Mouse (Mus musculus) liver, embryonic 13.5 days (tissue): Measurements from ENCODE around the gene Aspm. TPM values are rescaled to one million over a fixed set of nuclear protein-coding genes. Genes with fewer than 3 reads are reported as not detected.

Experiments
- ATAC-seq: fragments of 200-750 bp; cut with Nextera tagmentation; 2 replicates; pipeline ENCODE4 v1.8.0; 2017; ENCODE audit warnings: low read depth, mild to moderate bottlenecking, moderate number of reproducible peaks, moderate library complexity
- DNase-seq: peaks from one replicate; pipeline ENCODE4 v3.0.0; 2022
- H3K27ac ChIP-seq: fragments of 300-500 bp; sonication (generic); 2 replicates; pipeline ENCODE4 v1.5.1; 2015; ENCODE audit warnings: moderate library complexity, mild to moderate bottlenecking, inconsistent platforms
- H3K27me3 ChIP-seq: fragments of 300-500 bp; sonication (generic); 2 replicates; pipeline ENCODE4 v1.6.1; 2015; ENCODE audit warnings: mild to moderate bottlenecking, inconsistent platforms
- H3K36me3 ChIP-seq: fragments of 300-500 bp; sonication (generic); 2 replicates; pipeline ENCODE4 v1.6.1; 2015; ENCODE audit warnings: mild to moderate bottlenecking, inconsistent platforms
- H3K4me1 ChIP-seq: fragments of 300-500 bp; sonication (generic); replicated peaks from 2 replicates; pipeline ENCODE4 v1.6.1; 2015; ENCODE audit warnings: inconsistent platforms
- H3K4me2 ChIP-seq: fragments of 300-500 bp; sonication (generic); 2 replicates; pipeline ENCODE4 v1.6.1; 2015; ENCODE audit warnings: inconsistent platforms, mild to moderate bottlenecking, moderate library complexity
- H3K4me3 ChIP-seq: fragments of 300-500 bp; sonication (generic); replicated peaks from 2 replicates; pipeline ENCODE4 v1.5.1; 2015; ENCODE audit warnings: mild to moderate bottlenecking, inconsistent platforms
- H3K9ac ChIP-seq: fragments of 300-500 bp; sonication (generic); 2 replicates; pipeline ENCODE4 v1.6.1; 2015; ENCODE audit warnings: mild to moderate bottlenecking, inconsistent platforms
- H3K9me3 ChIP-seq: fragments of 300-500 bp; sonication (generic); replicated peaks from 2 replicates; pipeline ENCODE4 v1.6.1; 2016; ENCODE audit warnings: inconsistent platforms
- WGBS: fragments of 180-500 bp; shearing (Covaris S2); methylation state at CpG from one replicate; pipeline ENCODE4 v1.1.7; 2015; ENCODE audit not compliant: insufficient replicate concordance; 5-methylcytosine and 5-hydroxymethylcytosine counted together
- polyA plus RNA-seq: library from polyadenylated mRNA; unstranded; fragments of >200 nt; fragmentation: Nextera tagmentation; extraction: Ambion mirVana; gene quantifications from 2 replicates; pipeline ENCODE4 v1.2.1, GENCODE M21; 2015

Gene Aspm
- polyA plus RNA-seq, 1 experiment from 2014 or later, result 8.9 TPM

DNA sequence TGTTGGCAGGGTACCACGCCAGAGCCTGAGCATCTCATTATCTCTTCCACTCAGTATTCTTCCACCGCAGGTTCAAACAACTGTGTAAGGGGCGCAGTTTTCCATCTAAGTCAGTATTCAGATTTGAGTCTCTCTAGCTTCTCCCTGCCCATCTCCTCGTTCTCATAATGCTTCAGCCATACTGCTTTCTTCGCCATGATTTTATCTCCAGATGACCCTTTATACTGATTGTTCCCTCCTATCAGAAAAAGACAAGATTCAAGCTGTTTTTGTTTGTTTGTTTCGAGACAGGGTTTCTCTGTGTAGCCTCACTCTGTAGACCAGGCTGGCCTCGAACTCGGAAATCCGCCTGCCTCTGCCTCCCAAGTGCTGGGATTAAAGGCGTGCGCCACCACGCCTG lies 60.0 kb downstream of the Aspm start:
- 77% methylated on average over 12 of the region's 12 CpGs for WGBS
- DNase-seq (no peak), ATAC-seq (no peak)
- Histone ChIP-seq H3K9ac (no peak overlapping the region), H3K9me3 (no peaks in the 10 kb centered on the region), H3K27ac (no peak overlapping the region), H3K4me2 (no peak overlapping the region), H3K4me3 (no peak overlapping the region), H3K4me1 (no peaks in the 10 kb centered on the region), H3K27me3 (no peaks in the 10 kb centered on the region), H3K36me3 (no peaks in the 10 kb centered on the region)

Other genes starting within 250 kb of the Aspm start
- not detected in 2 replicates for gene Crb1, start 77.7 kb upstream of the Aspm start, polyA plus RNA-seq
- 2.9 and 3.9 TPM in 2 replicates for gene Zbtb41, start 32.5 kb upstream of the Aspm start, polyA plus RNA-seq
- gene F13b, start 46.9 kb downstream of the Aspm start, polyA plus RNA-seq, result 7.9 and 9.9 TPM in 2 replicates
- gene Cfhr1, start 105.5 kb downstream of the Aspm start, polyA plus RNA-seq, result 1.1 and 1.3 TPM in 2 replicates